Mouse (Mus musculus) adrenal gland, adult 18-20 months (tissue): Measurements from ENCODE around the gene Tubb4a. TPM values are rescaled to one million over a fixed set of nuclear protein-coding genes. Genes with fewer than 3 reads are reported as not detected.

ENCODE experiments used
- DNase-seq, 2 experiments: peaks; one replicate each; pipeline ENCODE4 v3.0.0; 2021 to 2022; ENCODE audit warnings: low spot score in 2 of 2
- total RNA-seq, 2 experiments: library from RNA; stranded (reverse); gene quantifications; 1 replicate in 1 of 2; 2 replicates in 1 of 2; pipeline ENCODE4 v1.2.3; 2021

Gene Tubb4a
- total RNA-seq, 2 experiments from 2014 or later, result 4.0 to 4.3 TPM

- DNase-seq, result no peak
Observed at GRCm38 (mm10) chr17:57104496-57104895, 16.9 kb upstream of the Tubb4a start.

- DNase-seq, result no peak
Observed at GRCm38 (mm10) chr17:57102276-57102675, 14.7 kb upstream of the Tubb4a start.

DNA sequence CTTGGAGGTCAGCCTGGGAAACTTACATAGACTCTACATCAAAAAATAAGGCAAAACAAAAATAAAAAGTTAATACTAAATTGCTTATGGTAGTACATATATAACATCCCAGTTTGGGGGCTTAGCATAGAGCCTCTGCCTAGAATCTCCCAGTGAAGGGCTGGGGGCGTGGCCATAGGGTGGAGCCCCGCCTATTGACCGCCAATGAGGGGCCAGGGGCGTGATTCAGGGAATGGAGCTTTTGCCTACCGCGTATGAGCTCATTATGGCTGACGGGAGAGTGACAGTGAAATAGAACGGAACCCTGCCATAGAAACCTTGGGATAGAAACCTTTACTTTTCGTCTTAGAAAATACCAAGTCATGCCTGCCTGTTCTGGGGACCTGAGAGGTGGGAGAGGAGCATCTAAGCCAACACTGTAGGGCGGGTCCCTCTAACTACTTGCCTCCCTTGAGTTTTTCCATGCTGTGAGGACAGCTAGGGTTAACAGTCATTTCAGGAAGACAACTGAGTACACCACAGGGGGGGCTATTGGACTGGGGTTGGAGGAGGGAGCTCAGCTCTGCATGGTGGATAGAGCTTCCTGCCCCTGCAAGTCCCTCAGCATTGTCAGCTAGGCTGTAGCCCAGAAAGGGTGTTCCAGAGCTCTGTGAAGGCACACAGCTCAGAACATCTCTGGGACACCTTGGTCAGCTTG, 12.2 kb upstream of the Tubb4a start:
- no peak for DNase-seq

- no peak for DNase-seq
Observed at GRCm38 (mm10) chr17:57098321-57098720, 10.7 kb upstream of the Tubb4a start.

DNA sequence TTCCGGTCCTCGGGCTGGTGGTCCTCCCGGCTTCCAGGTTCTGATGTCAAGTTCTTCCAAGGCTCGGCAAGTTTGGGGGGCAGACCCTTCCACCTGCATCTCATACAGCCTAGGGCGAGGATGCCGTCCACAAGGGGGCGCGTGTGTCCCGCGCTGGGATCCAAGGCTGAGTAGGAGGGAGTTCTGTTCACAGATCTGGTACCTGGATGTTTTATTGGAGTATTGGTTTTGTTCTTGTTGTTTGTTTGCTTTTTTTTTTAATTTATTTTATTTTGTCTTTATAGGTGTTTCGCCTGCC, 9.0 kb upstream of the Tubb4a start:
- DNase-seq, result peak; percentile 90 to 91

GRCm38 (mm10) chr17:57095855-57096622, 8.5 kb upstream of the Tubb4a start:
- no peak for DNase-seq

GRCm38 (mm10) chr17:57094222-57094621, 6.6 kb upstream of the Tubb4a start:
- no peak for DNase-seq

DNA sequence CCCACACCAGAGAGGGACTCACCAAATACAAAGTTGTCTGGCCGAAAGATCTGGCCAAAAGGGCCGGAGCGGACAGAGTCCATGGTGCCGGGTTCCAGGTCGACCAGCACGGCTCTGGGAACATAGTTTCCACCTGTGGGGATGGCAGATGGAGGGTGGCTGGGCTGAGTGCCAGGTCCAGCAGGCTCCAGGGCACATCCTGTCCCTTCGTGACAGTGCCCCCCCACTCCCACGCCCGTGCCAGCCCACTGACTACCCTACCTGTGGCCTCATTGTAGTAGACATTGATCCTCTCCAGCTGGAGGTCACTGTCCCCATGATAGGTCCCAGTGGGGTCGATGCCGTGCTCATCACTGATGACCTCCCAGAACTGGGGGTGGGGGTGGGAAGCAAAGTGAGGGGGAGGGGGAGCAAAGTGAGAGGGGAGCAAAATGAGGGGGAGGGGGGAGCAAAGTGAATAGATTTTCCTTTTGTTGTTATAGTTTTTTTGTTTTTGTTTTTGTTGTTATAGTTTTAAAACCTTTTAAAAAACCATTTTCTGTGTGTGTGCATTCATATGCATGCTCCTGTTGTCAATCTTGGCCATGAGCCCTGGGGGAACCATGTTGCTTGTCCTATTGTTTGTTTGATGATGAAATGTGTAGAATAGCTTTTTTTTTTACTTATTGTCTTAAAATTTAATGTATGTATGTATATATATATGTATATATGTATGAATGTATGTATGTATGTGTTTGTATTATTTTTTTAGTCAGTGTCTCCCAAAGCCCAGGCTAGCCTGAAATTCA, 1.4 kb downstream of the Tubb4a start:
- no peak for DNase-seq

- DNase-seq, result no peak
Observed at GRCm38 (mm10) chr17:57082481-57082880, 5.1 kb downstream of the Tubb4a start.

DNA sequence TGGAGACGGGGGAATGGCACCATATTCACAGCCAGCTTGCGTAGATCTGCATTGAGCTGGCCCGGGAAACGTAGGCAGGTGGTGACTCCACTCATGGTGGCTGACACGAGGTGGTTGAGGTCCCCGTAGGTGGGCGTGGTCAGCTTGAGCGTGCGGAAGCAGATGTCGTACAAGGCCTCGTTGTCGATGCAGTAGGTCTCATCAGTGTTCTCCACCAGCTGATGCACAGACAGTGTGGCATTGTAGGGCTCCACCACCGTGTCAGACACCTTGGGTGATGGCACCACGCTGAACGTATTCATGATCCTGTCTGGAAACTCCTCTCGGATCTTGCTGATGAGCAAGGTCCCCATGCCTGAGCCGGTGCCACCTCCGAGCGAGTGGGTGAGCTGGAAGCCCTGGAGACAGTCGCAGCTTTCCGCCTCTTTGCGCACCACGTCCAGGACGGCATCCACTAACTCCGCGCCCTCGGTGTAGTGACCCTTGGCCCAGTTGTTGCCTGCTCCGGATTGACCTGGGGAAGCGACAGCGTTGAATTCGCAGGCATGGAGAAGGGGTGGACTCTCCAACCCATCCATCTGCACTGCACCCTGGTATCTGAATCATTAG, 6.2 kb downstream of the Tubb4a start:
- DNase-seq, result no peak

GRCm38 (mm10) chr17:57079919-57080318, 7.7 kb downstream of the Tubb4a start:
- no peak for DNase-seq

GRCm38 (mm10) chr17:57078336-57078735, 9.2 kb downstream of the Tubb4a start, which contains the start of gene Dennd1c:
Dennd1c (minus strand) TSS chr17:57078514.
- no peak for DNase-seq

- DNase-seq, result no peak
Observed at GRCm38 (mm10) chr17:57076916-57077315, 10.7 kb downstream of the Tubb4a start.

GRCm38 (mm10) chr17:57070699-57071098, 16.9 kb downstream of the Tubb4a start:
- no peak for DNase-seq

GRCm38 (mm10) chr17:57070272-57070671, 17.3 kb downstream of the Tubb4a start:
- no peak for DNase-seq

DNA sequence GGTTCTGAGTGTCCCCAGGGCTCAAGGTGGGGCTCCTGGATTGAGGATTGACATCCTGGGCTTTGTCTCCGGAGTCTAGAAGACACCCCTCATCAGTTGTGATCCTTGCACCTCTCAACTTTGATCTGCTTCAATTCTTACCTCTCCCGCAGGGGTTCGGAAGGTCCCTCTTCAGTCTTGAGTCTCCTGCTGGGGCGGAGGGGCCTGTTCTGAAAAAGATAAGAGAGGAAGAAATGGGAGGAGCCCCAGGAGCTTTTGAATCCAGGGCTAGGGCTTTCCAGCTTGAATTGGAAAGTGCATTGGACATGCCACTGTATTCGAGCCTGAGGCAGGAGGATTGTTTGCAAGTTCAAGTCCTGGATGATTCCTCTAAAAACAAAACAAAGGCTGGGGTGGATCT, 20.7 kb downstream of the Tubb4a start:
- DNase-seq, result no peak

GRCm38 (mm10) chr17:57063031-57063430, 24.6 kb downstream of the Tubb4a start:
- DNase-seq, result no peak

DNA sequence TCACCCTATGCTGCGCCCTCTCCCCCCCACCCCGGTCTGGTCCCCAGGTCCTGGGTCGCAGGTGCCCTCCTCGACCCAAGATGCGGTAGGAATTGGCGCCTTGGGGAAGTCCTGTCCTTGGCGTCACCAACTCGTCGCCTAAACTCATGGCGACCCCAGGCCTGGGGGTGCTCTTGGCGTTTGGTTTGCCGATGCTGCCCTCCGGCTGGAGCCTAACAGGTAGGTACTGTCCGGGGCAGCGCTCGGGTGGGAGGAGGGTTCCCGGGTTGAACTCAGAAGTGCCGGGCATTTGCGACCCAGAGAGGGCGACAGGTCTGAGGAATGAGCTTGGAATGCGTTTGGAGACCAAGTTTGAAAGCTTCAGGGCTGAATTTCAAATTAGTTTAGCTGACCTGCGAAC, 25.0 kb downstream of the Tubb4a start:
- DNase-seq, result peak in 1 of 2 experiments; percentile 9

DNA sequence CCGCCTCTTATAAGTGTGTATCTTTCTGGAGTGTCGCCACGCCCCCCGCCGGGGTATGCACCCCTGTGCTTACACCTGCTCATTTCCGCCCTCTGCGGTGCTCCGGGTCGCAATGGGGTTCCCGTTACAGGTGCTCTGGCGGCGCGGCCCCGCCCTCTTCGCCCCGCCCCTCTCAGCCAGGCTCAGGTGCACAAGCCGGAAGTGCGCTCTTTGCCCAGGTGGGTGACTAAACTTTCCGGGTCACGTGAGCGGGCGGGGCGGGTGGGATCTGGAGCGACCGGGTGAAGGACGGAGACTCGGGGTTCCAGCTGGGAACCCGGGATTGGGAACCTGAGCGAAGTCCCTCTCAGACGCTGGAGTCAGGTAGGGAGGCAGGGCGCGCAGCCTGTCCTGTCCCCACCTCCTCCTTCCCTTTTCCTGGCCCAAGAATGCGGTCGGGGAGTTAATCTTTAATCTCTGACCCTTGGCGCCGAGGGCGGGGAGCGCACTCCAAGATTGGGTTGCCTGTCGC, 25.5 kb downstream of the Tubb4a start:
- peak in 1 of 2 experiments; percentile 33 for DNase-seq

GRCm38 (mm10) chr17:57061069-57061468, 26.5 kb downstream of the Tubb4a start:
- peak in 1 of 2 experiments; percentile 32 for DNase-seq

DNA sequence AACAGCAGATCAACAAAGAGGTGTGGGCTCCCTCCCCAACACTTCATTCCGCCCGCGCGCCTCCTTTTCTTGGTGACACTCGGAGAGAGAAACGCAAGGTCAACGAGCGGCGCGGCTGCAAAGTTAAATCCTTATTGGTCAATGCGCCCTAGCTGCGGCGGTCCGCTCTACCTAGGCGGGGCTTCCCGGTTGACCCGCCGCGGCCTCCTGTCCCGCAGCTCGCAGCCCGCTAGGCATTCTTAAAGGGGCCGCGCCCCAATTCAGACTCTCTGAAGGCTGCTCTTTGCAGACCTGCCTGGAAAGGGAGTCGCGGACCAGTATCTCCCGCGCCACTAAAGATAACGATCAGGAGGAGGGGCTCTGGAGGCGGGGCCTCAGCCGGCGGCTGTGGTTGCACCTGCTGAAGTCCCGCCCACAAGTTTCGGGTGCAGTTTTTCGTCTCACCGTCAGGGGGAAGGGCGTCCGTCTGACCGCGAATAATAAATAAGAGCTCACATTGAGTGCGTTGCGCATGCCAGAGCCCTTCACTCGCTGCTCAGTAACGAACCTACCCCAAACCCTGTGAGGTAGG, 27.3 kb downstream of the Tubb4a start:
- DNase-seq, result peak; percentile 89 to 91
